Mouse (Mus musculus) right cerebral cortex, postnatal 25 days (tissue): ENCODE measurements around the gene Dap3.
"Not testable (repeated sequence)": the region's sequence is repeated elsewhere in the genome, so short reads cannot be mapped to it uniquely, and the experiment has no call there.

Source experiments
- DNase-seq: peaks from one replicate; pipeline ENCODE4 v3.0.0; 2022

Gene Dap3

GRCm38 (mm10) chr3:88912585-88912984 is 38.4 kb downstream of the Dap3 start:
- no peak for DNase-seq

- DNase-seq, result no peak
These were observed 44.4 kb downstream of the Dap3 start for GRCm38 (mm10) chr3:88906393-88907159.

- no peak for DNase-seq
These were observed 45.2 kb downstream of the Dap3 start for GRCm38 (mm10) chr3:88905741-88906140.

- DNase-seq, result no peak
These were observed 45.8 kb downstream of the Dap3 start for GRCm38 (mm10) chr3:88905209-88905608.

GRCm38 (mm10) chr3:88904803-88905202 is 46.2 kb downstream of the Dap3 start:
- no peak for DNase-seq

GRCm38 (mm10) chr3:88893011-88893410 is 58.0 kb downstream of the Dap3 start:
- not testable (repeated sequence) for DNase-seq

- DNase-seq, result not testable (repeated sequence)
These were observed 68.4 kb downstream of the Dap3 start for GRCm38 (mm10) chr3:88882536-88882935.
